Mouse (Mus musculus): ENCODE results near the gene Pip5kl1. TPM values are rescaled to one million over a fixed set of nuclear protein-coding genes. Genes with fewer than 3 reads are reported as not detected.

Gene Pip5kl1
- polyA plus RNA-seq, 1 experiment from 2014 or later, result 17.8 TPM

- peak overlapping the region; percentile 97 for H3K27ac ChIP-seq (replicated peaks)
- H3K27me3 ChIP-seq (replicated peaks), result no peaks in the 10 kb centered on the region
- peak overlapping the region; percentile 94 for H3K9ac ChIP-seq (replicated peaks)
- H3K4me2 ChIP-seq, result peak overlapping the region; percentile 74
- 10% methylated on average over 9 of the region's 9 CpGs for WGBS
- no peaks in the 10 kb centered on the region for H3K9me3 ChIP-seq (replicated peaks)
- H3K36me3 ChIP-seq, result no peaks in the 10 kb centered on the region
- H3K4me1 ChIP-seq, result peaks cover 71% of the 10 kb centered on the region
- peak overlapping the region; percentile 94 for H3K4me3 ChIP-seq (replicated peaks)
- no peak for ATAC-seq (ENCODE audit: low FRiP score)
These were observed 37.2 kb upstream of the Pip5kl1 start for GRCm38 (mm10) chr2:32537360-32537905.

- no peaks in the 10 kb centered on the region for H3K27me3 ChIP-seq (replicated peaks)
These were observed 36.7 kb upstream of the Pip5kl1 start for GRCm38 (mm10) chr2:32537941-32538340.

GRCm38 (mm10) chr2:32538461-32538860 lies 36.1 kb upstream of the Pip5kl1 start:
- ATAC-seq (ENCODE audit: low FRiP score), result no peak
- Histone ChIP-seq H3K4me3 (replicated peaks) (0 out of 2 replicates have a peak overlapping the region, but pooled peaks have one; percentile 94), H3K4me1 (peaks cover 81% of the 10 kb centered on the region)

More at GRCm38 (mm10) chr2:32537941-32538340, 36.7 kb upstream of the Pip5kl1 start:
- 73% methylated on average over 5 of the region's 5 CpGs for WGBS
- no peaks in the 10 kb centered on the region for H3K9me3 ChIP-seq (replicated peaks)
- H3K9ac ChIP-seq (replicated peaks), result peak overlapping the region; percentile 94; the same call in 1 of the 2 replicates
- no peak overlapping the region for H3K27ac ChIP-seq (replicated peaks)
- peak overlapping the region; percentile 94 for H3K4me3 ChIP-seq (replicated peaks)
- no peaks in the 10 kb centered on the region for H3K36me3 ChIP-seq
- ATAC-seq (ENCODE audit: low FRiP score), result no peak
- peak overlapping the region; percentile 74 for H3K4me2 ChIP-seq
- H3K4me1 ChIP-seq, result peaks cover 76% of the 10 kb centered on the region

GRCm38 (mm10) chr2:32539452-32539981 lies 35.1 kb upstream of the Pip5kl1 start:
- Histone ChIP-seq H3K27me3 (replicated peaks) (no peaks in the 10 kb centered on the region), H3K36me3 (no peaks in the 10 kb centered on the region), H3K27ac (replicated peaks) (no peak overlapping the region), H3K4me2 (peak overlapping the region; percentile 74; the same call in 1 of the 2 replicates), H3K4me1 (peaks cover 73% of the 10 kb centered on the region), H3K9ac (replicated peaks) (no peak overlapping the region), H3K9me3 (replicated peaks) (no peaks in the 10 kb centered on the region), H3K4me3 (replicated peaks) (no peak overlapping the region)
- 82% methylated on average over 14 of the region's 14 CpGs for WGBS
- no peak for ATAC-seq (ENCODE audit: low FRiP score)

More at GRCm38 (mm10) chr2:32538461-32538860, 36.1 kb upstream of the Pip5kl1 start:
- H3K27me3 ChIP-seq (replicated peaks), result no peaks in the 10 kb centered on the region
- H3K9me3 ChIP-seq (replicated peaks), result no peaks in the 10 kb centered on the region
- WGBS, result 69% methylated on average over 4 of the region's 4 CpGs
- H3K36me3 ChIP-seq, result no peaks in the 10 kb centered on the region
- peak overlapping the region; percentile 74 for H3K4me2 ChIP-seq
- H3K9ac ChIP-seq (replicated peaks), result no peak overlapping the region
- no peak overlapping the region for H3K27ac ChIP-seq (replicated peaks)

- Histone ChIP-seq H3K4me1 (peaks cover 66% of the 10 kb centered on the region), H3K36me3 (no peaks in the 10 kb centered on the region), H3K9me3 (replicated peaks) (no peaks in the 10 kb centered on the region), H3K4me3 (replicated peaks) (no peak overlapping the region), H3K27ac (replicated peaks) (no peak overlapping the region), H3K9ac (replicated peaks) (no peak overlapping the region), H3K27me3 (replicated peaks) (no peaks in the 10 kb centered on the region), H3K4me2 (no peak overlapping the region)
- WGBS, result 96% methylated on average over 2 of the region's 2 CpGs
- ATAC-seq (ENCODE audit: low FRiP score), result no peak
These were observed 33.2 kb upstream of the Pip5kl1 start for GRCm38 (mm10) chr2:32541333-32541908.

GRCm38 (mm10) chr2:32541986-32542573 lies 32.5 kb upstream of the Pip5kl1 start:
- peaks cover 60% of the 10 kb centered on the region for H3K4me1 ChIP-seq
- H3K9me3 ChIP-seq (replicated peaks), result no peaks in the 10 kb centered on the region
- no peak for ATAC-seq (ENCODE audit: low FRiP score)
- WGBS, result 93% methylated on average over 4 of the region's 4 CpGs
- no peak overlapping the region for H3K27ac ChIP-seq (replicated peaks)
- no peak overlapping the region for H3K4me2 ChIP-seq
- no peak overlapping the region for H3K9ac ChIP-seq (replicated peaks)
- no peak overlapping the region for H3K4me3 ChIP-seq (replicated peaks)
- H3K27me3 ChIP-seq (replicated peaks), result no peaks in the 10 kb centered on the region
- H3K36me3 ChIP-seq, result no peaks in the 10 kb centered on the region

- no peak for ATAC-seq (ENCODE audit: low FRiP score)
- H3K4me1 ChIP-seq, result peaks cover 50% of the 10 kb centered on the region
- no peaks in the 10 kb centered on the region for H3K36me3 ChIP-seq
- no peak overlapping the region for H3K9ac ChIP-seq (replicated peaks)
- no peaks in the 10 kb centered on the region for H3K9me3 ChIP-seq (replicated peaks)
- WGBS, result 74% methylated on average over 3 of the region's 3 CpGs
- no peak overlapping the region for H3K4me3 ChIP-seq (replicated peaks)
- H3K4me2 ChIP-seq, result no peak overlapping the region
- H3K27ac ChIP-seq (replicated peaks), result no peak overlapping the region
- no peaks in the 10 kb centered on the region for H3K27me3 ChIP-seq (replicated peaks)
These were observed 31.6 kb upstream of the Pip5kl1 start for GRCm38 (mm10) chr2:32543031-32543449.

- Histone ChIP-seq H3K4me2 (no peak overlapping the region), H3K4me3 (replicated peaks) (no peak overlapping the region), H3K27me3 (replicated peaks) (no peaks in the 10 kb centered on the region), H3K36me3 (no peaks in the 10 kb centered on the region), H3K9ac (replicated peaks) (no peak overlapping the region), H3K4me1 (peaks cover 21% of the 10 kb centered on the region), H3K27ac (replicated peaks) (no peak overlapping the region), H3K9me3 (replicated peaks) (no peaks in the 10 kb centered on the region)
- WGBS, result 84% methylated on average over 1 of the region's 1 CpGs
- no peak for ATAC-seq (ENCODE audit: low FRiP score)
These were observed 27.6 kb upstream of the Pip5kl1 start for GRCm38 (mm10) chr2:32546951-32547350.

GRCm38 (mm10) chr2:32547380-32547779 lies 27.2 kb upstream of the Pip5kl1 start:
- H3K9ac ChIP-seq (replicated peaks), result no peak overlapping the region
- WGBS, result 89% methylated on average over 5 of the region's 5 CpGs

GRCm38 (mm10) chr2:32547964-32548739 lies 26.4 kb upstream of the Pip5kl1 start:
- 95% methylated on average over 7 of the region's 7 CpGs for WGBS
- Histone ChIP-seq H3K27ac (replicated peaks) (no peak overlapping the region), H3K27me3 (replicated peaks) (no peaks in the 10 kb centered on the region), H3K9ac (replicated peaks) (no peak overlapping the region), H3K36me3 (no peaks in the 10 kb centered on the region), H3K4me2 (no peak overlapping the region), H3K4me3 (replicated peaks) (no peak overlapping the region), H3K4me1 (peaks cover 11% of the 10 kb centered on the region), H3K9me3 (replicated peaks) (no peaks in the 10 kb centered on the region)
- ATAC-seq (ENCODE audit: low FRiP score), result no peak

More at GRCm38 (mm10) chr2:32547380-32547779, 27.2 kb upstream of the Pip5kl1 start:
- Histone ChIP-seq H3K4me3 (replicated peaks) (no peak overlapping the region), H3K9me3 (replicated peaks) (no peaks in the 10 kb centered on the region), H3K27me3 (replicated peaks) (no peaks in the 10 kb centered on the region), H3K4me1 (peaks cover 18% of the 10 kb centered on the region), H3K27ac (replicated peaks) (no peak overlapping the region), H3K36me3 (no peaks in the 10 kb centered on the region), H3K4me2 (no peak overlapping the region)
- no peak for ATAC-seq (ENCODE audit: low FRiP score)

GRCm38 (mm10) chr2:32549171-32549570 lies 25.4 kb upstream of the Pip5kl1 start:
- Histone ChIP-seq H3K27me3 (replicated peaks) (no peaks in the 10 kb centered on the region), H3K9ac (replicated peaks) (no peak overlapping the region), H3K4me3 (replicated peaks) (no peak overlapping the region), H3K27ac (replicated peaks) (no peak overlapping the region), H3K4me2 (no peak overlapping the region), H3K9me3 (replicated peaks) (no peaks in the 10 kb centered on the region), H3K4me1 (peaks cover 7% of the 10 kb centered on the region; the same call in 1 of the 2 replicates), H3K36me3 (no peaks in the 10 kb centered on the region)
- WGBS, result 91% methylated on average over 9 of the region's 9 CpGs
- ATAC-seq (ENCODE audit: low FRiP score), result no peak

All from neural tube, embryonic 15.5 days (tissue).